Mouse (Mus musculus): ENCODE measurements around the gene Yipf1.

- TF ChIP-seq POLR2A (IDR thresholded peaks at IDR 0.05; ENCODE audit: control insufficient read depth, low read depth, low read length) (no peak), CTCF (IDR thresholded peaks at IDR 0.05; ENCODE audit: control insufficient read depth, insufficient read depth, insufficient replicate concordance, low read depth, low read length) (no peak)
These were observed 60.5 kb downstream of the Yipf1 start for GRCm38 (mm10) chr4:107374677-107375076.

Data from testis, adult 2 months (tissue).